Mouse (Mus musculus): ENCODE measurements around the gene Dhh. TPM values are rescaled to one million over a fixed set of nuclear protein-coding genes. Genes with fewer than 3 reads are reported as not detected.

The Dhh gene
- polyA plus RNA-seq, 1 experiment from 2014 or later, result 2.4 TPM

DNA sequence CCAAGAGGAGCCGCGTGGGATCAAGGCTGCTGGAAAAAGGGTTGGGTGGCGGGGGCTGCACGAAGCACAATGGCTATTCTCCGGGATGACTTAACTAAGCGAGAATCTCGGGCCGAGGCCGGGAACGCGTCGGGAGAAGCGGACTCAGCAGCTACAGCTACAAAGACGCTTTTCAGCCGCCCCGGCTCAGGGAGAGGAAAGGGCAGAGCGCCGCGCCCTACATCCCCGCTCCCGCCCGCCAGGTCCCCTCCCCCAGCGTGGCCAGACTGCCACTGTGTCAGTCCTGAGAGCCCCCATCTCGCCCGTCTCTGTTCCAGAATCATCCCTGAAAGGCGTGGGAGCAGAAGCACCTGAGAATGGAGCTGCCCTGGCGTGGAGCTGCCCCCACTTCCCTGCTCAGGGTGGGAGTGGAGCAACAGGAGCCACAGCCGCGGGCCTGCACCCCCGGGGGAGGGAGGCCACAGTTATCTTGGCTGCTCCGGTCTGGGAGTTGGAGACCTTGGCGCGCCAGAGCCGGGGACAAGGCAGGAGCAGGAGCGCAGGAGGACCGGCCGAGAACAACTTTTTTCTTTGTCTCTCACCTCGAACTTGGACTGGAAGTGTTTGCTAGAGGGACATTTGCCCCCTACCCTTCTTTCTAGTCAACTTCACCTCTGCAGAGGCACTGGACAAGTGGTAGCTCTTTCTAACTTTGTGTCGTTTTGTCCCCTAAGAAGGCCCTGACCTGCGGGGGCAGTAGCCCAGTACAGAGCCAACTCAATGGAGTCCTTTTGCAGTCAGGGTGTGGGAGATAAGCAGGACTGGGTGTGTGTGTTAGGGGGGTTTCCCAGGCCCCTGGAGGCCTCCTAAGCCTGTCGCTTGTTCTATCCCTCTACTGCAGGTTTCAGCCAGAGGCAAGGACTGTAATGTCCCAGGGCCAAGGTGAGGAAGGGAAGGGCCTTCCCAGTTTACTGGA, 2.4 kb downstream of the Dhh start:
- ATAC-seq (ENCODE audit: low read depth), result no peak
- Histone ChIP-seq H3K4me2 (ENCODE audit: low read depth, low read length) (peak overlapping the region; percentile 54), H3K9ac (ENCODE audit: low read length) (peak overlapping the region; percentile 52), H3K27ac (ENCODE audit: low read length) (no peak overlapping the region; the same call in 1 of the 2 replicates), H3K36me3 (ENCODE audit: control insufficient read depth, insufficient read depth, low read length) (no peaks in the 10 kb centered on the region), H3K4me1 (replicated peaks; ENCODE audit: control insufficient read depth, insufficient read depth, low read length) (peaks cover 36% of the 10 kb centered on the region), H3K27me3 (ENCODE audit: control insufficient read depth, insufficient read depth, low read depth, low read length) (peaks cover 62% of the 10 kb centered on the region), H3K9me3 (ENCODE audit: control insufficient read depth, low read length) (no peaks in the 10 kb centered on the region), H3K4me3 (ENCODE audit: low read length) (peak overlapping the region; percentile 39)
- 5% methylated on average over 40 of the region's 41 CpGs for WGBS

DNA sequence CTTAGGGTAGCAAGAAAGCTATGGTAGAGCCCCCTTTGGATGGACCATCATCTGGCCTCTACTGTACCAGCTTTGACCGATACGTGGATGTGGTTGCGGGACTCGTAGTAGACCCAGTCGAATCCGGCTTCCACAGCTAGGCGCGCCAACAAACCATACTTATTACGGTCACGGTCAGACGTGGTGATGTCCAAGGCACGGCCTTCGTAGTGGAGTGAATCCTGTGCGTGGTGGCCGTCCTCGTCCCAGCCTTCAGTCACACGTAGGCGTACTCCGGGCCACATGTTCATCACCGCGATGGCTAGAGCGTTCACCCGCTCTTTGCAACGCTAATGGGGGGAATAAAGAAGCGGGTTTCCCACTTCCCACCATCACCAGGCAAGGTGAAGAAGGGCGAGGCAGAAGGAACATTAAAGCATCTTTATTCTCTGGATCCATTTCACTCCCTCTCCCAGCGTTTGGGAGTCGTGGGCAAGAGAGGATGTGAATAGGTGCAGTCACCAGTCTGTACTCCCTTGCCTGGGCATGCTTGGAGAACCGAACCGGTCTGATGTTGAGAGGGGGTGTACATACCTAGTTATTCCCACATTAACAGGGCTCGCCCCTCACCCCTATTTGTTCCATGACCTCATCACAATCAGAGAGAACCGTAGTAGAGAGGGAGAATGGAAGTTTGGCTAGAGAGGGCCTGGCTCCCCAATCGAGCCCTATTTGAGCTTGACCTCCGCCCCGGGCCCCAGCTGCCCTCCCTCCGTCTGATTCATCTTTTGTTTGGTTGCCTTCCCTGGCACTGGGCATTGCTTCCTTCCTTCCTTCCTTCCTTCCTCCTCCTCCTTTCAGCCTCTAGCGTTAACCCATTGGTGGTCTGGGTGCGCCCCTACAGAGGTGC, 3.4 kb downstream of the Dhh start:
- Histone ChIP-seq H3K27ac (ENCODE audit: low read length) (no peak overlapping the region; the same call in 1 of the 2 replicates), H3K9ac (ENCODE audit: low read length) (peak overlapping the region; percentile 52), H3K36me3 (ENCODE audit: control insufficient read depth, insufficient read depth, low read length) (no peaks in the 10 kb centered on the region), H3K4me2 (ENCODE audit: low read depth, low read length) (peak overlapping the region; percentile 97), H3K9me3 (ENCODE audit: control insufficient read depth, low read length) (no peaks in the 10 kb centered on the region), H3K4me1 (replicated peaks; ENCODE audit: control insufficient read depth, insufficient read depth, low read length) (peaks cover 36% of the 10 kb centered on the region), H3K4me3 (ENCODE audit: low read length) (peak overlapping the region; percentile 58), H3K27me3 (ENCODE audit: control insufficient read depth, insufficient read depth, low read depth, low read length) (peaks cover 62% of the 10 kb centered on the region)
- 5% methylated on average over 38 of the region's 38 CpGs for WGBS
- no peak for ATAC-seq (ENCODE audit: low read depth)

DNA sequence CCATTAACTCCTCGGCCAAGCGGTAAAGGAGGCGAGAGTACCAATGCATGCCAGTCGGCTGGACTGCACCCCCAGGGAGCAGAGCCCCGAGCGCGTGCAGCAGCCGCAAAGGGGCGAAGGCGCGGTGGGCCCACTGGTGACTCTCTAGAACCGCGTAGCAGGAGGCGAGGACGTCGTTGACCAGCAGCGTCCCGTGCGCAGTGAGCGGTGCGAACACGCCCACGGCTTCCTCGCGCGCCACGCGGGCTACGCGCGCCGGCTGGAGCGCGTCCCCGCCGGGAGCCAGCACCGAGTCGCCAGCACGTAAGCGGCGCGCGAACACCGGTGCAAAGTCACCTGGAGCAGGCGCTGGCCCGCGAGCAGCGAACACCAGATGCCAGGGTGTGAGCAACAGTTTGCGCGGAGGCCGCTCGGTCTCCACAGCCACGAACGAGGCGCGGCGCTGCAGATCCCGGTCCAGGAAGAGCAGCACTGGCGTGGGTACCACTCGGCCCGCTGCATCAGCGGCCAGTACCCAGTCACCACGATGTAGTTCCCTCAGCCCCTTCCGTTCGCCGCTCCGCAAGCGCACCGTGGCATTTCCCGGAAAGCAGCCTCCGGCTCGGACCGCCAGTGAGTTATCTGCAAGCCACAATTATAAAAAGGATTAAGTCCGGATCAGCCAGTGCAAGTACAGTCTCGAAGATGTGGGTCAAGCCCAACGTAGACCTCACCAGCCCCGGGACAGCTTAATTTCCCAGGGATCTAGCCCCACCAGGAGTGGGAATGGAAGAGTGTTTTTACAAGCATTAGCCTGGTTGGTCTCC, 4.2 kb downstream of the Dhh start, which contains the start of gene Rhebl1:
Gene Rhebl1 (minus strand): TSS at position 601 of the 806 bp plus-strand sequence.
- peak within 1 kb of the TSS; percentile 58 for H3K9ac ChIP-seq (ENCODE audit: low read length)
- H3K36me3 ChIP-seq (ENCODE audit: control insufficient read depth, insufficient read depth, low read length), result no peaks in the 10 kb centered on the region
- H3K4me2 ChIP-seq (ENCODE audit: low read depth, low read length), result peak within 1 kb of the TSS; percentile 97
- H3K27ac ChIP-seq (ENCODE audit: low read length), result no peak within 1 kb of the TSS; the same call in 1 of the 2 replicates
- H3K27me3 ChIP-seq (ENCODE audit: control insufficient read depth, insufficient read depth, low read depth, low read length), result peaks cover 61% of the 10 kb centered on the region
- peaks cover 36% of the 10 kb centered on the region for H3K4me1 ChIP-seq (replicated peaks; ENCODE audit: control insufficient read depth, insufficient read depth, low read length)
- peak within 1 kb of the TSS; percentile 58 for H3K4me3 ChIP-seq (ENCODE audit: low read length)
- peak; percentile 24 for ATAC-seq (ENCODE audit: low read depth)
- no peaks in the 10 kb centered on the region for H3K9me3 ChIP-seq (ENCODE audit: control insufficient read depth, low read length)
- under 1% methylated on average over 77 of the region's 77 CpGs for WGBS

DNA sequence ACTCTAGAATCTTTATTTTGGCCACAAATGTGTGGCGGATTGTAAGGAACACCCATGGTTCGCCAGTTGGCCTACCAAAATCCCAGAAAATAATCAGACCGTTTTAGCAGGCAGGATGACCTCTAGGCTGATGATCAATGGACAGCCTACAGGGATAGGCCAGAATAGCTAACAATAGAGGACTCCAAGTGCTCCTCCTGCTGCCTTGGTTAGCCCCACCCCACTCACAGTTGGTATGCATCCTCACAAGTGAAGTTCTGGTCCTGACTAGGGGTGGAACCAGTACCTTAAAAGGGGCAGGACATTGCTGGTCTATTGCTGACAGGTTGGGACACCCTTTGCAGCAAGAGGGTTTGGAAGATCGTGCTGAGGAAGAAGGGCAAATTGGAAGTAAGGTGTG, 5.3 kb downstream of the Dhh start:
- Histone ChIP-seq H3K4me3 (ENCODE audit: low read length) (no peak overlapping the region), H3K36me3 (ENCODE audit: control insufficient read depth, insufficient read depth, low read length) (no peaks in the 10 kb centered on the region), H3K4me1 (replicated peaks; ENCODE audit: control insufficient read depth, insufficient read depth, low read length) (peaks cover 33% of the 10 kb centered on the region), H3K4me2 (ENCODE audit: low read depth, low read length) (no peak overlapping the region), H3K9me3 (ENCODE audit: control insufficient read depth, low read length) (no peaks in the 10 kb centered on the region), H3K27ac (ENCODE audit: low read length) (no peak overlapping the region), H3K9ac (ENCODE audit: low read length) (no peak overlapping the region), H3K27me3 (ENCODE audit: control insufficient read depth, insufficient read depth, low read depth, low read length) (peaks cover 50% of the 10 kb centered on the region)
- 71% methylated on average over 4 of the region's 4 CpGs for WGBS
- no peak for ATAC-seq (ENCODE audit: low read depth)

DNA sequence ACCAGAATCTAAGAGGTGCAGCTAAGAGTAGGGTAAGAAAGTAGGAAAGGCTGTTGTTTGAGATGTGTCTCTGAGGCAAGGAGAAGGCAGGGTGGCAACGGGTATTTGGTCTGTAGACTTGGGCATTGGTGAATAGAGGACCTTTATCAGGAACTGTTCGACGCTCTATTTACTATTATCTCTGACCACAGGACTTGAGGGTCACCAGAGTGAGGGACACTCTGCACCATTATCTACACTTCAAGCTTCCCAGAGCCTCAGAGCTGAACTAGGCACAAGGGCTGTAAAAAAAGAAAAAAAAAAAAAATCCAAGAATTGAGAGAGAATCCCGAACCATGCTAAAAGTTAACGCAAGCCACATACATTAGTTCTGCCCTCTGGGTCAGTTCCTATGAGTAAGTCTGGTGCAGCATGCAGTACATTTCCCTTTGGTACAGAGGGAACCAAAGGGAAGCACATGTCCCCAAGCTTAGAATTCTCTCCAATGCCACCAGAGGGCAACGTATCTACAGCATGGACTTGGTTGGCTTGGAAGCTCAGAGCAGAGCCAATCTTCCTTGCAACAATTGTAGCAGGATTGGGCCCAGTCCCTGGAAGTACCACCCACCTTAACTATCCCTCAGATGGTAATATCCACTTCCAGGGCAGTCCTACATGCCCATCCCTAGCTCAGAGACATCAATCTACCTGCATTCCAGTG, 6.3 kb downstream of the Dhh start:
- H3K36me3 ChIP-seq (ENCODE audit: control insufficient read depth, insufficient read depth, low read length), result no peaks in the 10 kb centered on the region
- H3K4me1 ChIP-seq (replicated peaks; ENCODE audit: control insufficient read depth, insufficient read depth, low read length), result peaks cover 28% of the 10 kb centered on the region
- 31% methylated on average over 6 of the region's 6 CpGs for WGBS
- H3K27ac ChIP-seq (ENCODE audit: low read length), result no peak overlapping the region
- no peak overlapping the region for H3K4me2 ChIP-seq (ENCODE audit: low read depth, low read length)
- ATAC-seq (ENCODE audit: low read depth), result peak; percentile 71
- no peaks in the 10 kb centered on the region for H3K9me3 ChIP-seq (ENCODE audit: control insufficient read depth, low read length)
- peaks cover 40% of the 10 kb centered on the region for H3K27me3 ChIP-seq (ENCODE audit: control insufficient read depth, insufficient read depth, low read depth, low read length)
- no peak overlapping the region for H3K4me3 ChIP-seq (ENCODE audit: low read length)
- no peak overlapping the region for H3K9ac ChIP-seq (ENCODE audit: low read length)

DNA sequence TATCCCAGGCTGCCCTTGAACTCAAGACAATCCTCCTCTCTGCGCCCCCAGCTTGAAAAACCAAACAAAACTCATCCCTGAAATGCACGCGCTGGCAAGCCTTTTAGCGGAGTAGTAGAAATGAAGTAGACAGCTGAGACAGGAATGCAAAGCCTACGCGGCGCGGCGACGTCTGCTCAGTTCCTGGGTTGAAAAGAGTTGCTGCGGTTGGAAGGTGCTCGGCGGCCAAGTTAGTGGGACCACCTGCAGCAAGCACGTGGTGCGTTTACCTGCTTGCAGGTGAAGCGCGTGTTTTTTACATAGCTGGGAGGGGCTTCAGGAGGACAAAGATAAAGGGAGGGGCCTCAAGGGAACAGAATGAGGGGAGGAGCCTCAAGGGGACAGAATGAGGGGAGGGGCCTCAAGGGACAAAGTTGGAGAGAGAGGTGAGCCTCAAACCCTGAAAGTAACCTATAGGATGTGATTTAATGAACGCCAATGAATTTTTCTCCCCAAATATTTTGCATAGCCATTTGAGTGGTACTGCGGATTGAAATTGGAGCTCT, 7.1 kb downstream of the Dhh start:
- Histone ChIP-seq H3K4me3 (ENCODE audit: low read length) (peak overlapping the region; percentile 24), H3K27ac (ENCODE audit: low read length) (no peak overlapping the region), H3K27me3 (ENCODE audit: control insufficient read depth, insufficient read depth, low read depth, low read length) (peaks cover 33% of the 10 kb centered on the region), H3K9me3 (ENCODE audit: control insufficient read depth, low read length) (no peaks in the 10 kb centered on the region), H3K9ac (ENCODE audit: low read length) (no peak overlapping the region), H3K36me3 (ENCODE audit: control insufficient read depth, insufficient read depth, low read length) (no peaks in the 10 kb centered on the region), H3K4me1 (replicated peaks; ENCODE audit: control insufficient read depth, insufficient read depth, low read length) (peaks cover 26% of the 10 kb centered on the region), H3K4me2 (ENCODE audit: low read depth, low read length) (peak overlapping the region; percentile 51)
- WGBS, result 11% methylated on average over 19 of the region's 19 CpGs
- no peak for ATAC-seq (ENCODE audit: low read depth)

DNA sequence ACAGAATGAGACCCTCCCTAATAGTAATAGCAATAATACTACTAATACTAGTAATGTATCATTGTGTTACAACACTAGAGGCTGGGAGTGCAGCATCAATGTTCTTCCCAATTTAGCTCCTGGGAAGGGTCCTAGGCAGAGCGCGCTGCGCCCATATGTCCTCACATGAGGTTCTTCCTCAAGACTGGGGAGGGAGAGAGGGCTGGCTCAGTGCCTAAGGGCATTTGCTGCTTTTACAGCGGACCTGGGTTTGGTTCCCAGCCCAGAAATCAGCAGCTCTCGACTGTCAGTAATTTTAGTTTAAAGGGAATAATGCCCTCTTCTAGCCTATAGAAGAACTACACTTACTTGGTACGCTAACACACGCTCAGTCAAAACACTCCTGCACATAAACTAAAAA, 10.8 kb downstream of the Dhh start:
- H3K4me3 ChIP-seq (ENCODE audit: low read length), result no peak overlapping the region
- no peak for ATAC-seq (ENCODE audit: low read depth)
- H3K36me3 ChIP-seq (ENCODE audit: control insufficient read depth, insufficient read depth, low read length), result no peaks in the 10 kb centered on the region
- H3K27ac ChIP-seq (ENCODE audit: low read length), result no peak overlapping the region
- H3K9me3 ChIP-seq (ENCODE audit: control insufficient read depth, low read length), result no peaks in the 10 kb centered on the region
- no peaks in the 10 kb centered on the region for H3K27me3 ChIP-seq (ENCODE audit: control insufficient read depth, insufficient read depth, low read depth, low read length)
- H3K4me1 ChIP-seq (replicated peaks; ENCODE audit: control insufficient read depth, insufficient read depth, low read length), result no peaks in the 10 kb centered on the region
- H3K9ac ChIP-seq (ENCODE audit: low read length), result no peak overlapping the region
- H3K4me2 ChIP-seq (ENCODE audit: low read depth, low read length), result no peak overlapping the region
- WGBS, result 78% methylated on average over 7 of the region's 7 CpGs

All from lung, embryonic 16.5 days (tissue).